Mouse (Mus musculus): ENCODE results near the gene Rslcan18. TPM values are rescaled to one million over a fixed set of nuclear protein-coding genes. Genes with fewer than 3 reads are reported as not detected.

Gene Rslcan18
- polyA plus RNA-seq, 1 experiment from 2014 or later = 0.29 TPM

DNA sequence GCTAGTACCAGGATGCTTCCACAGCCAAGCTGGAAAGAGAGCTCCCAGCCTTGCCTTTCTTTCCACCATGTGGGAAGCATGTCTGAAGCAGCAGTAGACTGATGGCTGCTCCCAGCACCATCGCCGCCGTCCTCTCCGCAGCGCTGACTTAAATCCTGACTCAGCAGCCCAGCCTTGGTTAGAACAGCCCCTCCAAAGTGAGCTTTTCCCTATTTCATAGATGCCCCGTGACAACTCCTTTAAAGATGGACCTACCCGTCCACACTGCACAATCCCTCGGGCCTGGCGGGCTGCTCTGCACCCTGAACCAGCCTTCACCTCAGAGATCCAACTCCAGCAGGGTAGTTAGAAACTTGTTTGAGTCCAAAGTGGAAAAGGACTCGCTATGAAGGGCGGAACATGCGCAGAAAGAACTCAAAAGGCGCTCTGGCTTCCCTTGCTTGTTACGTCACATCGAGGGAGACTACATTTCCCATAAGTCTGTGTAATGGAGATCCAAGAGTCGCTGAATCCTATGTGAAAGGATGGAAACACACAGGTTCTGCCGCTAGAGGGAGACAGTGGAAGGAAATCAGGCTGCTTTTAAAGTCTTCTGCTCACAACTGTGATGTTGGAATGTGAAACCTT is 7.8 kb downstream of the Rslcan18 start, which contains the start of gene Gm28557:
Gene Gm28557 (minus strand): TSS at position 411 of the 627 bp plus-strand sequence.
- Histone ChIP-seq H3K9me3 (ENCODE audit: control insufficient read depth, low read length) (no peaks in the 10 kb centered on the region), H3K9ac (ENCODE audit: low read length) (peak within 1 kb of the TSS; percentile 75), H3K36me3 (ENCODE audit: control insufficient read depth, insufficient read depth, low read length) (no peaks in the 10 kb centered on the region), H3K4me2 (ENCODE audit: low read depth, low read length, severe bottlenecking) (peak within 1 kb of the TSS; percentile 80), H3K4me1 (replicated peaks; ENCODE audit: control insufficient read depth, insufficient read depth, low read length) (no peaks in the 10 kb centered on the region; the same call in 1 of the 2 replicates), H3K27me3 (ENCODE audit: control insufficient read depth, insufficient read depth, low read length) (no peaks in the 10 kb centered on the region), H3K4me3 (ENCODE audit: low read depth, low read length) (peak within 1 kb of the TSS; percentile 44), H3K27ac (ENCODE audit: low read depth, low read length) (no peak within 1 kb of the TSS)
- DNase-seq (ENCODE audit: low spot score) (peak; percentile 88), ATAC-seq (replicated peaks; ENCODE audit: low FRiP score) (peak; percentile 98)
- under 1% methylated on average over 17 of the region's 17 CpGs for WGBS

DNA sequence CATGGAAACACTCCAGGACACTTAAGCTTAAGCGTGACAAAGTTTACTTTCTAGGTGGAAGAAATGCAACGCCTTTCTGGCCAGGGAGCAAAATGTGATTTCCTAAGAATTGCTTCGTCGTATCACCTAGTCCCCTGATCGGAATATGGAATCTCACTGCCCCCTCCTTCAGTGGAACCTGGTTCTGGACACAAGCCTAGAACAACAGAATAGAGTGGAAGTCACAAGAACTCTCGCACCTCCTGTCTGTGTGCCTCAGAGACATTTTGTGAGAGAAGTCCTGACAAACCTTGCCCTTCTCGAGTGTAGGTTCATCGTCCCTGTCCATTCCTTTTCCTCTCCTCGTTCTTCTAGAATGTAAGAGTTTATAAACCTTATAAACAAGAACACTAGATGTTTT is 8.4 kb downstream of the Rslcan18 start:
- peak overlapping the region; percentile 75 for H3K9ac ChIP-seq (ENCODE audit: low read length)
- H3K27ac ChIP-seq (ENCODE audit: low read depth, low read length) = no peak overlapping the region
- no peaks in the 10 kb centered on the region; the same call in 1 of the 2 replicates for H3K4me1 ChIP-seq (replicated peaks; ENCODE audit: control insufficient read depth, insufficient read depth, low read length)
- ATAC-seq (replicated peaks; ENCODE audit: low FRiP score) (peak; percentile 4; the same call in 1 of the 2 replicates), DNase-seq (ENCODE audit: low spot score) (no peak)
- H3K4me2 ChIP-seq (ENCODE audit: low read depth, low read length, severe bottlenecking) = peak overlapping the region; percentile 80
- WGBS = 70% methylated on average over 9 of the region's 9 CpGs
- no peaks in the 10 kb centered on the region for H3K9me3 ChIP-seq (ENCODE audit: control insufficient read depth, low read length)
- H3K36me3 ChIP-seq (ENCODE audit: control insufficient read depth, insufficient read depth, low read length) = no peaks in the 10 kb centered on the region
- H3K4me3 ChIP-seq (ENCODE audit: low read depth, low read length) = peak overlapping the region; percentile 44
- H3K27me3 ChIP-seq (ENCODE audit: control insufficient read depth, insufficient read depth, low read length) = no peaks in the 10 kb centered on the region

DNA sequence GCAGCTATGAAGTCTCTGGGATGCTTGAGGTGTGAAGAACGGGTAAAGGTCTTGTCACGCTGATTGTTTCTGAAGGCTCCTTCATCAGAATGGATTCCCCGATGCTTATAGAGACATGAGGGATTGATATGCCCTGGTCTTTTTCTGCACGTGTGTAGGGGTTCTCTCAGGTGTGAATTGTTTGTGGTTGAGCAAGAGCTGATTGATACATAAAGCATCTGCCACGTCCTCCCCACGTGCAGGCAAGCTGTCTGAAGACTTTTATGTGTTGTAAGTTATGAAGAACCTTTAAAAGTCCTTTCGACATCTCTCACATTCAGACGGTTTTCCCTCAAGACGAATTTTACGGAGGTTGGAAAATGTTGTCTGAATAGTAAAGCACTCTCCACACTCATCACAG is 18.2 kb downstream of the Rslcan18 start, which contains the start of gene Zfp708:
Gene Zfp708 (minus strand): TSS at position 101 of the 400 bp plus-strand sequence.
- Histone ChIP-seq H3K9me3 (ENCODE audit: control insufficient read depth, low read length) (no peaks in the 10 kb centered on the region), H3K4me1 (replicated peaks; ENCODE audit: control insufficient read depth, insufficient read depth, low read length) (no peaks in the 10 kb centered on the region), H3K9ac (ENCODE audit: low read length) (no peak within 1 kb of the TSS), H3K27me3 (ENCODE audit: control insufficient read depth, insufficient read depth, low read length) (no peaks in the 10 kb centered on the region), H3K4me2 (ENCODE audit: low read depth, low read length, severe bottlenecking) (no peak within 1 kb of the TSS), H3K4me3 (ENCODE audit: low read depth, low read length) (no peak within 1 kb of the TSS), H3K27ac (ENCODE audit: low read depth, low read length) (no peak within 1 kb of the TSS), H3K36me3 (ENCODE audit: control insufficient read depth, insufficient read depth, low read length) (no peaks in the 10 kb centered on the region)
- no peak for DNase-seq (ENCODE audit: low spot score)
- 90% methylated on average over 10 of the region's 10 CpGs for WGBS
- ATAC-seq (replicated peaks; ENCODE audit: low FRiP score) = no peak

DNA sequence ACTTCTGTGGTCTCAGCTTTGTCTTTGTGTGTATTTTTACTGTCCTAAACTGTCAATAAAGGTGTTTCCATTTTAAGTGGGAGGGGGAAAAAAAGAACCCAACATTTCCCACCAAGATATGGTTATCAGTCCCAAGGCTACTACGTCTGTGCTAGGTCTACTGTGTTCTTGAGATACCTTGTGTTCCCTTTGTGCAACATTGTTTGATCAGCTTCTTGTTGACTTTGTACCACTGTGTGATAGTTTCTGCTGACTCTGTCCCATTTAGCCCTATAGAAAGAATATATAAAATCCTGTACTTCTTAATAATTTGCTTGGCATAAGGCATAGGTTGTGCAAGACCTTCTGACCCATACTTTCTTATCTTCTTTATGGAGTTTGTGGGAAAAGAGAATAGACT is 25.9 kb downstream of the Rslcan18 start:
- H3K36me3 ChIP-seq (ENCODE audit: control insufficient read depth, insufficient read depth, low read length) = no peaks in the 10 kb centered on the region

DNA sequence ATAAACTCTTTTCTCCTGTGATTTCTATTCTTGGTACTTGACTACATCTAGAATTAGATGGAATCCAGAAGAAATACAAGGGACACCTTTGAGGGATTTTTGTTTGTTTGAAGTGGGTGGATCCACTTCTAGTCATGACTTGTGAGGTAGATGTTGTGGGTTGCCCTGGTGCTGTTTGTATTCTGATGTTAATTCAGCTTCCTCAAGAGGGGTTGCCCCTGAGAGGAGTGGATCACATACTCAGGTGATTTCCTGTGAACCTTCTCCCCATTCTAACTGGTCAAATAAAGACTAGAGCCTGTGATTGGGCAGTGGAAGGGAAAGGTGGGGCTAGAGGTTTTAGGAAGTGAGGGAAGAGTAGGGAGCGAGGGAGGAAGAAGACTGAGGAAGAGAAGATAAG is 34.1 kb downstream of the Rslcan18 start:
- H3K27me3 ChIP-seq (ENCODE audit: control insufficient read depth, insufficient read depth, low read length) = no peaks in the 10 kb centered on the region
- 64% methylated on average over 1 of the region's 1 CpGs for WGBS
- no peak overlapping the region for H3K9ac ChIP-seq (ENCODE audit: low read length)
- H3K4me2 ChIP-seq (ENCODE audit: low read depth, low read length, severe bottlenecking) = no peak overlapping the region
- no peak overlapping the region for H3K27ac ChIP-seq (ENCODE audit: low read depth, low read length)
- no peaks in the 10 kb centered on the region; the same call in 1 of the 2 replicates for H3K9me3 ChIP-seq (ENCODE audit: control insufficient read depth, low read length)
- no peak overlapping the region for H3K4me3 ChIP-seq (ENCODE audit: low read depth, low read length)
- DNase-seq (ENCODE audit: low spot score) = no peak
- no peaks in the 10 kb centered on the region for H3K36me3 ChIP-seq (ENCODE audit: control insufficient read depth, insufficient read depth, low read length)
- no peaks in the 10 kb centered on the region for H3K4me1 ChIP-seq (replicated peaks; ENCODE audit: control insufficient read depth, insufficient read depth, low read length)
- no peak for ATAC-seq (replicated peaks; ENCODE audit: low FRiP score)

More for the DNA sequence above, 25.9 kb downstream of the Rslcan18 start:
- Histone ChIP-seq H3K4me1 (replicated peaks; ENCODE audit: control insufficient read depth, insufficient read depth, low read length) (no peaks in the 10 kb centered on the region), H3K9me3 (ENCODE audit: control insufficient read depth, low read length) (no peaks in the 10 kb centered on the region), H3K27me3 (ENCODE audit: control insufficient read depth, insufficient read depth, low read length) (no peaks in the 10 kb centered on the region), H3K27ac (ENCODE audit: low read depth, low read length) (no peak overlapping the region), H3K9ac (ENCODE audit: low read length) (no peak overlapping the region), H3K4me2 (ENCODE audit: low read depth, low read length, severe bottlenecking) (no peak overlapping the region), H3K4me3 (ENCODE audit: low read depth, low read length) (no peak overlapping the region)
- DNase-seq (ENCODE audit: low spot score) = no peak
- no peak for ATAC-seq (replicated peaks; ENCODE audit: low FRiP score)
- WGBS = 90% methylated on average over 1 of the region's 1 CpGs

DNA sequence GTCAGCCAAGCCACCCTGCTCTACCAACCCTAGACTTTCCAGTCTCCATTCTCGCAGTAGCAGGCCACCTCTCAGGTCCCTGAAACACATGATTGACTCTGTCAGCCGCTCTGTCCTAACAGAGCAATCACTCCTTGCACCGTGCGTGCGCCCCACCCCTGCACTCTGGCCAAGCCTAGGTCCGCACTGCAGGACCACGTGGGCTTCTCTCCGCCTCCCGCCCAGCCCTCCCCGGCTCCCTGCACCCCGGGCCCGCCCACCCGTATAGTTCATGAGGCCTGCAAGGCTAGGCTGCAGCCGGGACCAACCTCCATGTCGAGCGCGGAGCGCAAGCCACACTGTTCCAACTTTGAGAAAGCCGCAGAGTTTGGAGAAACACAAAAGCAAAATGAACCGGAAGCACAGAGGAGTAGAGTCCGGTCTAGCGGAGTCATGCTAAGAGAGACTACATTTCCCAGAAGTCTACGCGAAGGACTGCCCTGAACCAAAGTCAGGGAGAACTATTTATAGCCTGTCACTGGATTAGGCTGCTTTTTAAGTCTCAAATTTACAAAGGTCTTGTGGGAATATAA is 34.8 kb downstream of the Rslcan18 start:
- no peaks in the 10 kb centered on the region; the same call in 1 of the 2 replicates for H3K9me3 ChIP-seq (ENCODE audit: control insufficient read depth, low read length)
- no peaks in the 10 kb centered on the region for H3K27me3 ChIP-seq (ENCODE audit: control insufficient read depth, insufficient read depth, low read length)
- H3K4me2 ChIP-seq (ENCODE audit: low read depth, low read length, severe bottlenecking) = peak overlapping the region; percentile 59
- peak overlapping the region; percentile 55 for H3K27ac ChIP-seq (ENCODE audit: low read depth, low read length)
- H3K4me3 ChIP-seq (ENCODE audit: low read depth, low read length) = peak overlapping the region; percentile 55
- ATAC-seq (replicated peaks; ENCODE audit: low FRiP score) (peak; percentile 99), DNase-seq (ENCODE audit: low spot score) (peak; percentile 86)
- peak overlapping the region; percentile 57 for H3K9ac ChIP-seq (ENCODE audit: low read length)
- H3K4me1 ChIP-seq (replicated peaks; ENCODE audit: control insufficient read depth, insufficient read depth, low read length) = no peaks in the 10 kb centered on the region
- 0% methylated on average over 24 of the region's 24 CpGs for WGBS
- no peaks in the 10 kb centered on the region for H3K36me3 ChIP-seq (ENCODE audit: control insufficient read depth, insufficient read depth, low read length)

DNA sequence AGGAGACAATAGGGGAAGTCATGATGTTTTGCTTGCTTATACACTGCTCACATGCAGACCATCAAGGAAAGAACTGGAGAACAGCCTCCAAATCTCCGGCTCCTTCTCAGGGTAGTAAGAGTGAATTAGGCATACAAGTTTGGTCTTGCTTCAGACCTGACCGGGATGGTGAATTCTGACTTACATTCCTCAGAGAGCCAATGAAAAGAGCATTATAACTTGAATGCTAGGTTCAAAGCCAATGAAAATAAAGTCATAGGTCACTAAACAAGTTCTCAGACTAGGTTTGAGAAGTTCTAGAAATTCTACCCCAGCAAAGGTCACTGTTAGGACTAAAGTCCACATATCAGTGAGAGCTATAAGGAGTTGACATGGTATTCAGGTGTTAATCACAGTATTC is 38.8 kb downstream of the Rslcan18 start:
- H3K27ac ChIP-seq (ENCODE audit: low read depth, low read length) = no peak overlapping the region
- peaks cover 6% of the 10 kb centered on the region; the same call in 1 of the 2 replicates for H3K9me3 ChIP-seq (ENCODE audit: control insufficient read depth, low read length)
- H3K4me1 ChIP-seq (replicated peaks; ENCODE audit: control insufficient read depth, insufficient read depth, low read length) = no peaks in the 10 kb centered on the region
- H3K36me3 ChIP-seq (ENCODE audit: control insufficient read depth, insufficient read depth, low read length) = peaks cover 18% of the 10 kb centered on the region
- no peak overlapping the region for H3K4me2 ChIP-seq (ENCODE audit: low read depth, low read length, severe bottlenecking)
- no peaks in the 10 kb centered on the region for H3K27me3 ChIP-seq (ENCODE audit: control insufficient read depth, insufficient read depth, low read length)
- no peak overlapping the region for H3K9ac ChIP-seq (ENCODE audit: low read length)
- ATAC-seq (replicated peaks; ENCODE audit: low FRiP score) (no peak), DNase-seq (ENCODE audit: low spot score) (no peak)
- H3K4me3 ChIP-seq (ENCODE audit: low read depth, low read length) = no peak overlapping the region
- whole genome bisulfite sequencing = 90% methylated on average over 2 of the region's 2 CpGs

DNA sequence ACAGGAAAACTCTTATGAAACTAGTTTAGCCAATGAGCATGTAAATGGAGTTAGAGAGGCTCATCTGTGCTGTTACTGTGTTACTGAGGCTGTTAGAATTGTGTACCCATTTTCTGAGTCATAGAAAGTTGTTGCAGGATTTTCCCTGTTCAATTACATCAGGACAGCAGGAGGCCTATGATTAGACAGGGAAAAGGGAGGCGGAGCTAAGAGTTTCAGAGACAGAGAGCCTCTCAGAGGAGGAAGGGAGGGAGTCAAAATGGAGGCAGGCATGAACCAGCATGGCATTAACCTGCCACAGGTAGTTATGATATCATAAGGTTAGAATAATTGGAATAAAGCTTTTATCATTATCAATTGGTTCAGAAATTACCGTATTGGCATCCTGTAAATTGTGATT is 43.3 kb downstream of the Rslcan18 start:
- Histone ChIP-seq H3K4me2 (ENCODE audit: low read depth, low read length, severe bottlenecking) (no peak overlapping the region), H3K27me3 (ENCODE audit: control insufficient read depth, insufficient read depth, low read length) (no peaks in the 10 kb centered on the region), H3K4me3 (ENCODE audit: low read depth, low read length) (no peak overlapping the region), H3K36me3 (ENCODE audit: control insufficient read depth, insufficient read depth, low read length) (peaks cover 37% of the 10 kb centered on the region), H3K27ac (ENCODE audit: low read depth, low read length) (no peak overlapping the region), H3K9me3 (ENCODE audit: control insufficient read depth, low read length) (peaks cover 23% of the 10 kb centered on the region), H3K9ac (ENCODE audit: low read length) (no peak overlapping the region), H3K4me1 (replicated peaks; ENCODE audit: control insufficient read depth, insufficient read depth, low read length) (no peaks in the 10 kb centered on the region)
- 94% methylated on average over 2 of the region's 2 CpGs for WGBS
- ATAC-seq (replicated peaks; ENCODE audit: low FRiP score) = no peak
- no peak for DNase-seq (ENCODE audit: low spot score)
